Mouse (Mus musculus): Measurements from ENCODE around the gene Carm1. TPM values are rescaled to one million over a fixed set of nuclear protein-coding genes. Genes with fewer than 3 reads are reported as not detected.

The Carm1 gene
- 18.2 and 23.1 TPM in 2 replicates for polyA plus RNA-seq (2015; fragmentation: Nextera tagmentation; extraction: Ambion mirVana)

DNA sequence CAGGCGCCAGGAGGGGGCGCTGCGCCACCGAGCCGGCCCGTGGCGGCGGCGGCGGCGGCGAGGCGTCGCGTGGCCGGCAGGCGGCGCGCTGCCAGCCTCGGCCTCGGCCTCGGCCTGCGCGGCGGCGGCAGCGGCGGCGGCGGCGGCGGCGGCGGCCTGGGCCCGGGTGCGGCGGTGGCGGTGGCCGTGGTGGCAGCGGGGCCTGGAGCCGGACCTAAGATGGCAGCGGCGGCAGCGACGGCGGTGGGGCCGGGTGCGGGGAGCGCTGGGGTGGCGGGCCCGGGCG is at the start of gene Carm1:
Gene Carm1, plus strand, starts transcription at position 106 of the 286 bp plus-strand sequence.
- no peak for ATAC-seq (ENCODE audit: insufficient read depth)
- Histone ChIP-seq H3K9me3 (replicated peaks) (no peaks in the 10 kb centered on the region), H3K4me3 (replicated peaks) (peak within 1 kb of the TSS; percentile 78), H3K27me3 (no peaks in the 10 kb centered on the region), H3K36me3 (replicated peaks) (peaks cover 15% of the 10 kb centered on the region), H3K4me1 (replicated peaks) (peaks cover 45% of the 10 kb centered on the region), H3K9ac (peak within 1 kb of the TSS; percentile 93), H3K4me2 (peak within 1 kb of the TSS; percentile 95), H3K27ac (replicated peaks) (peak within 1 kb of the TSS; percentile 95)
- 0% methylated on average over 27 of the region's 52 CpGs for WGBS (ENCODE audit: insufficient replicate concordance)

DNA sequence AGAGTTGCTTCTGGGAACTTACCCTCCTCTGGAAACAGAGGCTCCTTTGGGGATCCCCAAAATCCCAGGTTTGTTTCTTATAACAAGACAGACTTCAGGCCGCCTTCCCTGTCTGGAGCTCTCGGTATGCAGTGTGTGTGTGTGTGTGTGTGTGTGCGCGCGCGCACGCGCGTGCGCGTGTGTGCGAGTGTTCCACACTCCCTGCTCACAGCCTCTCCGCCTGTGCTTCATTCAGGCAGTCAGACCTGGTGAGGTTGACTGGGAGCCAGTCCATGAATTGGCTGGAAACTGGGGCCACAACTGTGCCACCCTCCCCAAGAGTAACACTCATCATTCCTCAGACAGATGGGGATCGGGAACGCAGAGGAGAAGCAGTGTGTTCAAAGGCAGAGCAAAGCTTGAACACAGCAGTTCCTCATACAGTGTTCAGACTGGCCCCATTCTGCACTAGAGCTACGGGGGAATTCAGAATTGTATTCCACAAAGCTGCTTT is 49.6 kb upstream of the Carm1 start:
- H3K36me3 ChIP-seq (replicated peaks), result peaks cover 70% of the 10 kb centered on the region
- WGBS (ENCODE audit: insufficient replicate concordance), result 95% methylated on average over 16 of the region's 16 CpGs

DNA sequence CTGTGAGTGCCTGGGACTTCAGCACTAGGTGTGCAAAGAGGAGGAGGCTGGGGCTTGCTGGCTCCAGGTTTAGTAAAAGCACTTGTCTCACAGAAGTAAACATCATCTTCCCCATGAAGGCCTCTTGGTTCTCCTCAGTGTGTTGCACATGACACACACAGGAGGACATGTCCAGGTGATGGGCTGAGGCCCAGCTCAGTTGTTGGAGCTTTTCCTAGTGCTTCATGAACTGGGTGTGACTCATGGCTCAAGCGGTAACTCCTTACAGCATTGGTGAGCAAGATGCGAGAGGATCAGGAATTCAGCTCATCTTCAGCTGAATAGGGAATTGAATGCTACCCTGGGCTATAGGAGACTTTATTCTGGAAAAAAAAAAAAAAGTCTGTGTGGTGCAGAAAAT is 49.0 kb upstream of the Carm1 start:
- Histone ChIP-seq H3K9me3 (replicated peaks) (no peaks in the 10 kb centered on the region), H3K4me3 (replicated peaks) (no peak overlapping the region), H3K36me3 (replicated peaks) (peaks cover 71% of the 10 kb centered on the region), H3K27ac (replicated peaks) (no peak overlapping the region), H3K9ac (no peak overlapping the region), H3K4me2 (no peak overlapping the region), H3K4me1 (replicated peaks) (no peaks in the 10 kb centered on the region), H3K27me3 (no peaks in the 10 kb centered on the region)
- WGBS (ENCODE audit: insufficient replicate concordance), result 84% methylated on average over 2 of the region's 2 CpGs
- ATAC-seq (ENCODE audit: insufficient read depth), result no peak

More for the DNA sequence above, 49.6 kb upstream of the Carm1 start:
- Histone ChIP-seq H3K4me2 (no peak overlapping the region), H3K27ac (replicated peaks) (no peak overlapping the region), H3K4me1 (replicated peaks) (no peaks in the 10 kb centered on the region), H3K4me3 (replicated peaks) (no peak overlapping the region), H3K9me3 (replicated peaks) (no peaks in the 10 kb centered on the region), H3K9ac (no peak overlapping the region), H3K27me3 (no peaks in the 10 kb centered on the region)
- ATAC-seq (ENCODE audit: insufficient read depth), result no peak

DNA sequence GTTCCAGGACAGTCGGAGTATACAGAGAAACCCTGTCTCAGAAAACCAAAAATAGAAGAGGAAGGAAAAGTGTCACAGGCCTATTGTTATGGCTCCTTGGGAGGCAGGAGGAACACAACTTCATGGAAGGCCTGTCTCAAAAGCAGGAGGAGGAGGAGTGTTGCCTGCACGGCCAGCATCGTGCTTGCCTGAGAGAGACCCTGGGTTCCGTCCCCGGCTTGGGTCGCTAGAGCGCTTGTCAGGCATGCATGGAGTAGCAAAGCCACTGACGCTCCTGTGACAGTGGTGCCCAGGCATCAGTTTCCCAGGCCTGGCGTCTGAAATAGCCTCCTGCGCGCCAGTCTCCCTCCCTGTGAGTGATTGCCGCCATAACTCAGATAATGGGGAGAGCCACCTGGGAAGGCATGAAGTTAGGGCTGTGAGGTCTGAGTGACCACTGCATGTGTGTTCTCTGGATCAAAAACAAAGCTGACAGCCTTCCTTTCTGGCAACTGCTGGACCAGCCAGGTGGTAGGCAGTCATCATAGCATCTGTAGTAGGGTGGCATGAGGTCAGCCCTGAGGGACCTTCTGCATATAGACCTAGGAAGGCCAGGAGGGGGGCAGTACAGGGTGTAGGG is 48.3 kb upstream of the Carm1 start:
- H3K36me3 ChIP-seq (replicated peaks), result peaks cover 75% of the 10 kb centered on the region
- H3K4me1 ChIP-seq (replicated peaks), result no peaks in the 10 kb centered on the region
- H3K27me3 ChIP-seq, result no peaks in the 10 kb centered on the region
- H3K4me3 ChIP-seq (replicated peaks), result no peak overlapping the region
- no peaks in the 10 kb centered on the region for H3K9me3 ChIP-seq (replicated peaks)
- WGBS (ENCODE audit: insufficient replicate concordance), result 86% methylated on average over 12 of the region's 12 CpGs
- H3K4me2 ChIP-seq, result no peak overlapping the region
- ATAC-seq (ENCODE audit: insufficient read depth), result no peak
- H3K9ac ChIP-seq, result no peak overlapping the region
- no peak overlapping the region for H3K27ac ChIP-seq (replicated peaks)

DNA sequence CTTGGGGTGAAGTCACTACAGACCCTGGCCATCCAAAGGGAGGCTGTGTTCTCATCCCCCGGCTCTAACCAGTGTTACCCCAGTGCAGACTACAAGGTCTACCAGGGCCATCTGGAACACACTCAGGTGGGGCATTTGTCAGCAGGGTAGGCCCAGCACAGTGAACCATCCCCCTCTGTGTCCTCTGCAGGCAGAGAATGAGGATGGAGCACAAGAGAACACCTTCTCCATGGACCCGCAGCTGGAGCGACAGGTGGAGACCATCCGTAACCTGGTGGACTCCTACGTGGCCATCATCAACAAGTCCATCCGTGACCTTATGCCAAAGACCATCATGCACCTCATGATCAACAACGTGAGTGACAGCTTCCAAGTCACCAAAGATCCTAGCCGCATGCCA is 43.3 kb upstream of the Carm1 start:
- Histone ChIP-seq H3K9ac (no peak overlapping the region), H3K4me1 (replicated peaks) (peaks cover 2% of the 10 kb centered on the region; the same call in 1 of the 2 replicates), H3K36me3 (replicated peaks) (peaks cover 78% of the 10 kb centered on the region), H3K9me3 (replicated peaks) (no peaks in the 10 kb centered on the region), H3K27me3 (no peaks in the 10 kb centered on the region), H3K27ac (replicated peaks) (no peak overlapping the region), H3K4me3 (replicated peaks) (no peak overlapping the region), H3K4me2 (no peak overlapping the region)
- WGBS (ENCODE audit: insufficient replicate concordance), result 93% methylated on average over 8 of the region's 8 CpGs
- no peak for ATAC-seq (ENCODE audit: insufficient read depth)

DNA sequence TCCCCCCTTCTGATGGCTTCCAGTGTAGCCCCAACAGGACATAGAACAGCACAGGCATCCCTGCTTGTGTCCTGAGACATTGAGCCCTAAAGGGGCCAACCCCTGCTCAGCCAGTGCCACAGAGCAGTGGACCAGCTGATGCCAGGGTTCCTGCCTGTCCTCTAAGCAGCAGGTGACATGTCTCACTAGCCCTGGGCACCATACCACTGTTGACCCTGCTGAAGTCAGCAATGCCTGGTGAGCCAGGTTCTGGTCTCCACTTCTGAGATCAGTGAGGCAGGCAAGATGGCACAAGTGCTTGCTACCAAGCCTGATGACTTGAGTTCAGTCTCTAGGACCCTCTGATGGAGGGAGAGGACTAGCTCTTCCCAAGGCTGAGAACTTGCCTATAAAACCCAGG is 40.9 kb upstream of the Carm1 start:
- Histone ChIP-seq H3K36me3 (replicated peaks) (peaks cover 68% of the 10 kb centered on the region), H3K27me3 (no peaks in the 10 kb centered on the region), H3K27ac (replicated peaks) (no peak overlapping the region), H3K4me3 (replicated peaks) (no peak overlapping the region), H3K9me3 (replicated peaks) (no peaks in the 10 kb centered on the region), H3K9ac (no peak overlapping the region), H3K4me1 (replicated peaks) (peaks cover 22% of the 10 kb centered on the region), H3K4me2 (no peak overlapping the region)
- ATAC-seq (ENCODE audit: insufficient read depth), result no peak

DNA sequence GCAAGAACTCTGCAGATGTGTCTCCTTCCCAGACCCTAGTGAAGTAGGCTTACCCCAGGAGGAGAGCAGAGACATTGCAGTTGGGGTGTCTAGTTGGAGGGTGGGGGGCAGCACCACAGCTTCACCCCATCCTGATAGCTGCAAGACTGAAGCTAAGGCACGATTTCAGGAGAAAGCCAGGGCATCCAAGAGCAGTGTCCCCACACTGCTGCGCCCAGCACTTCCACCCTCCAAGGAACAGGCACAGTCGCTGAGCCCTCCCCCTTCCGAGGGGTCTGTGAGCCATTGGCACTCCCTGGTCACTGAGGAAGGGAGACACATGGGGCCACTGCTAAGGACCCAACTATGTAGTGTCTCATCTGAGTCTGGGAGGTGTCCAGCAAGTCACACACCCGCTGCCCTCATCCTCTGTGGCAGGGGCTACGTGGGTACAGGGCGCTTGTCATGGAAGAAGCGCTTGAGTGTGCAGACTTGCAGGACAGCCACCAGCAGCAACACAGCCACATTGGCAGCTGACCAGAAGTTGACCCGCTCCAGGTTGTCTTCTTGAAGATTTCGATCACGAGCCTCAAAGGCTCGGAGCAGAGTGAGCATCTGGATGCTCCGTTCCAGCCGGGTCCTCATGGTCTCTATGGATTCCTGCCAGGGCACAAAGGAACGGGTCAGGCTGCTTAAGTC is 38.8 kb upstream of the Carm1 start:
- Histone ChIP-seq H3K27me3 (no peaks in the 10 kb centered on the region), H3K9me3 (replicated peaks) (no peaks in the 10 kb centered on the region), H3K4me1 (replicated peaks) (peaks cover 30% of the 10 kb centered on the region), H3K9ac (no peak overlapping the region), H3K4me2 (no peak overlapping the region), H3K27ac (replicated peaks) (no peak overlapping the region), H3K36me3 (replicated peaks) (peaks cover 63% of the 10 kb centered on the region), H3K4me3 (replicated peaks) (no peak overlapping the region)
- WGBS (ENCODE audit: insufficient replicate concordance), result 87% methylated on average over 15 of the region's 15 CpGs
- ATAC-seq (ENCODE audit: insufficient read depth), result no peak

DNA sequence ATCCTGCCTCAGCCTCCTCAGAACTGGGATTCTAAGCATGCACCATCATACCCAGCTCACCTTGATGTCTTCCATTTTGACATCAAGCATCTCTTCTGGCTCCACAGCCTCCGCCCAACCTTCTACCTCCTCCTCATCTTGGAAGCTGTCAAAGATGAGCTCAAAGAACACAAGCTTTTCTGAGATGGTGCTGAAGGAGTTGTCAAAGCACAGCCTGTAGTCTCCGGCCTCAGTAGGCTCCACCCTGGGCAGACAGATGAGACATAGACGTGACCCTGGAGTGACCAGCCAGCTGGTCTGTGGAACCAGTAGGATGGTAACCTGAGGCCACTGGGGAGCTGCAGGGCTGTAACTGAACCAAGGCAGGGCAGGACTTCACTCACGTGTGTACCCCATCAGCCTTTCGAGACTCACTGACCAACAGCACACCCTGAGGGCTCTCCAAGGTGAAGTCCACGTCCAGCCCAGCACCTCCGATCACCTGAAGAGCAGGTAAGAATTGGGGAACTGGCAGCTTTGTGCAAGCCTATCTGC is 37.8 kb upstream of the Carm1 start:
- Histone ChIP-seq H3K4me3 (replicated peaks) (peak overlapping the region; percentile 72), H3K36me3 (replicated peaks) (peaks cover 52% of the 10 kb centered on the region), H3K9ac (peak overlapping the region; percentile 70; the same call in 1 of the 2 replicates), H3K4me2 (peak overlapping the region; percentile 77), H3K27ac (replicated peaks) (peak overlapping the region; percentile 84), H3K4me1 (replicated peaks) (peaks cover 30% of the 10 kb centered on the region), H3K27me3 (no peaks in the 10 kb centered on the region), H3K9me3 (replicated peaks) (no peaks in the 10 kb centered on the region)
- ATAC-seq (ENCODE audit: insufficient read depth), result no peak
- 76% methylated on average over 7 of the region's 7 CpGs for WGBS (ENCODE audit: insufficient replicate concordance)

DNA sequence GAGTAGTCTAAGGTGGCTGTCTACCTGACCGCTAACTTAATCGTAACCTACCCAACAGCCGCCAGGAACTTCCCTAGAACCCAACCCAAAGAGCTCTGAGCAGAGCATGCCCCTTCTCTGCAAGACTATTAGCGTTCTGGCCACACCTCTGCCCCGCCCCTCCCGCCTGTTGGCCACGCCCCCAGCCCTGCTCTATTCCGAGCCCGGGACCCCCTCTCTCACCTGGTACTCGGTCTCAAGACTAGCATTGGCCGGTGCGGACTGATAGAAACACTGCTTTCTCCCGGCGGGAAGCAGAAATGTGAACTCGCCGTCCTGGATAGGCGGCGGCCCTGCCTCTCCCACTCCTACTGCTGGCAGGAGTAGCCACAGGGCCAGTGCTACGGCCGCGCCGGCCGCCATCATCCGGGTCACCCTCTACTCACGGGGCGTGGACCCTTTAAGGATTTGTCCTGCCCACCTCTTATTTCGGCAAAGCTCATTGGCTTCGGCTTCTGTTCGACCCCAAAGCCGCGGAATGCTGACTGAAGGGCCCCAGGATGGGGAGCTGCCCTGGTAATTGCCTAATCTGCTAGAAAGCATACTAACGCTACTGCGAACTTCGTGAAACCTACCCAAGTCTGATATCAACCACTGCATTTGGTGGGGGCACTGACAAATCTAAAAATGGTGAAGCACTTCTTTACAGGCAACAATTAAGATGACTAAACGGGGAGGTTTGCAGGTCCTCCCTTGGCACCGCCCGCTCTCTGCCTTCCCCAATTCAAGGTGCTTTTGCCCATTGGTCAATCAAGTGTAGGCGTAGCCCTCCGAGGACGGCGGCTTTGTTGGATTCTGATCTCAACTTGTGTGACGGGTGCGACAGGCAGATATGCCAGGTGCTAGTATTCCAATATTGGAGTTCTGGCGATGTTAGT is 36.7 kb upstream of the Carm1 start, which contains the start of gene Tmed1:
Gene Tmed1, minus strand, starts transcription at position 481 of the 917 bp plus-strand sequence.
- ATAC-seq (ENCODE audit: insufficient read depth), result peak; percentile 93
- Histone ChIP-seq H3K27me3 (no peaks in the 10 kb centered on the region), H3K9ac (peak within 1 kb of the TSS; percentile 70), H3K4me1 (replicated peaks) (peaks cover 36% of the 10 kb centered on the region), H3K4me2 (peak within 1 kb of the TSS; percentile 77), H3K4me3 (replicated peaks) (peak within 1 kb of the TSS; percentile 72), H3K9me3 (replicated peaks) (no peaks in the 10 kb centered on the region), H3K36me3 (replicated peaks) (peaks cover 41% of the 10 kb centered on the region), H3K27ac (replicated peaks) (peak within 1 kb of the TSS; percentile 84)
- WGBS (ENCODE audit: insufficient replicate concordance), result under 1% methylated on average over 44 of the region's 44 CpGs

DNA sequence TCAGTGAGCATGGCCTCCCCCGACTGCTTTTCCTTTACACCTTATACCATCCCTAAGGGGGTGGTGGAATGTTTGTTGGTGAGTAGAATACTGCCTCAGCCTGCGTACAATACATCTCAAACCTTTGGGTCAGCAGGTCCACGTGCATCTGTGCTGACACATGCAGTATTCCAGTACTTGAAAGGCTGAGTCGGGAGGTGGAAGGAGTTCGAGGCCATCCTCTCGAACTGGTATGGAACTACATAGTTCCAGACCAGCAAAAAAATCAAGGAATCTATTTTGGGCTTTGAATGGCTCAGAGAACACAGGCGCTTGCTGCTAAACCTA is 36.0 kb upstream of the Carm1 start:
- Histone ChIP-seq H3K9ac (peak overlapping the region; percentile 70), H3K27me3 (no peaks in the 10 kb centered on the region), H3K36me3 (replicated peaks) (peaks cover 35% of the 10 kb centered on the region), H3K4me1 (replicated peaks) (peaks cover 36% of the 10 kb centered on the region), H3K27ac (replicated peaks) (peak overlapping the region; percentile 84), H3K4me2 (peak overlapping the region; percentile 77), H3K4me3 (replicated peaks) (peak overlapping the region; percentile 72), H3K9me3 (replicated peaks) (no peaks in the 10 kb centered on the region)
- no peak for ATAC-seq (ENCODE audit: insufficient read depth)
- 5% methylated on average over 7 of the region's 7 CpGs for WGBS (ENCODE audit: insufficient replicate concordance)

DNA sequence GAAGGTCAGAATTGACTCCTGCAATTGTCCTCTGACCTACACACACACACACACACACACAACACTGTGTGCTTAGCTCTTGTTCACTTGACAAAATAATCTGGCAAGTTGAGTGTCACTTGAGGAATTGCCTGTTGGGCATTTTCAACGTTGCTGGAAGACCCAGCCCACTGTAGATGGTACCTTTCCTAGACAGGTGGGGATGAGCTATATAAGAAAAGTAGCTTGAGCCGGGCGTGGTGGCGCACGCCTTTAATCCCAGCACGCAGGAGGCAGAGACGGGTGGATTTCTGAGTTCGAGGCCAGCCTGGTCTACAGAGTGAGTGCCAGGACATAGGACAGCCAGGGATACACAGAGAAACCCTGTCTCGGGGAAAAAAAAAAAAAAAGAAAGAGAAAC is 35.6 kb upstream of the Carm1 start:
- no peaks in the 10 kb centered on the region for H3K27me3 ChIP-seq
- no peak for ATAC-seq (ENCODE audit: insufficient read depth)
- WGBS (ENCODE audit: insufficient replicate concordance), result 69% methylated on average over 9 of the region's 9 CpGs
- peak overlapping the region; percentile 72 for H3K4me3 ChIP-seq (replicated peaks)
- H3K4me1 ChIP-seq (replicated peaks), result peaks cover 36% of the 10 kb centered on the region
- peak overlapping the region; percentile 84 for H3K27ac ChIP-seq (replicated peaks)
- H3K9me3 ChIP-seq (replicated peaks), result no peaks in the 10 kb centered on the region
- peak overlapping the region; percentile 70 for H3K9ac ChIP-seq
- peak overlapping the region; percentile 77 for H3K4me2 ChIP-seq
- peaks cover 31% of the 10 kb centered on the region for H3K36me3 ChIP-seq (replicated peaks)
